Mouse (Mus musculus) fibroblast of lung, adult 2 months (primary cell): Measurements from ENCODE around the gene Entpd8.

Source experiments
- DNase-seq: peaks from one replicate; pipeline ENCODE4 v3.0.0-alpha.2; 2011; ENCODE audit warnings: low read depth

Gene Entpd8

DNA sequence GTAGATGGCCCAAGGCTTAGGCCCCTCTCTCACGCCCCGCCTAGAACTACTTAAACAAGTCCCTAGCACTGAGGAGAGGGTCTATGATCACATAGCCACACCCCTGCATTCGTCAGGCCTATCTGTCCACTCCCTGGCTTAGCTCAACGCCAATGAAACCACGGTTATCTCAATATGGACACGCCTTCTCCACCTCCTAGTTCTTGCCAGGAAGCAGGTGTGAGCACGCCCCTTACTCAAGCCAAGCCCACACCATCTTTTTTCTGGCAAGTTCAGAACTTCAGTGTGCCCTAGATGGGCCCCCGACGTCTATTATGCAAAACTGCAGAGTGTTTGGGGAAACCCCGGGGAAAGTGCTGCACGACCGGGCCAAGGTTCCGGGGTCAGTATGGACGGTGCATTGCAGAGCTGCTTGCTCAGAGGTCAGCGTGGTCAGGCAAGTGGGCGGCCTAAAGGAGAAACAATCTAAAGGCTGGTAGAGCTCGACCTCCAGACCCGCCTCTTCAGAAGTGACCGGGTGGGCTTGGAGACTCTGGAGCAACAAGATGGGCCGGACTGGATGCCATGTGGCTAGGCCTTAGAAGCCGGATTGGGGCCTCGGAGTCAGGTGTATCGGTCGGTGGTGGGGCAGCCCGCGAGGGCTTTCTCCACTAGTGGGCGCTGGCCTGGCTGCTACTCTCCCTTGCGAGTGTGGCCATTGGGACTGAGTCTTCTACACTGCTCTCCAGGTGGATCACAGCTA lies 15.2 kb downstream of the Entpd8 start, which contains the start of gene Noxa1:
TSS of gene Noxa1 (minus strand) at position 41 of the 742 bp plus-strand sequence.
- DNase-seq, result no peak

DNA sequence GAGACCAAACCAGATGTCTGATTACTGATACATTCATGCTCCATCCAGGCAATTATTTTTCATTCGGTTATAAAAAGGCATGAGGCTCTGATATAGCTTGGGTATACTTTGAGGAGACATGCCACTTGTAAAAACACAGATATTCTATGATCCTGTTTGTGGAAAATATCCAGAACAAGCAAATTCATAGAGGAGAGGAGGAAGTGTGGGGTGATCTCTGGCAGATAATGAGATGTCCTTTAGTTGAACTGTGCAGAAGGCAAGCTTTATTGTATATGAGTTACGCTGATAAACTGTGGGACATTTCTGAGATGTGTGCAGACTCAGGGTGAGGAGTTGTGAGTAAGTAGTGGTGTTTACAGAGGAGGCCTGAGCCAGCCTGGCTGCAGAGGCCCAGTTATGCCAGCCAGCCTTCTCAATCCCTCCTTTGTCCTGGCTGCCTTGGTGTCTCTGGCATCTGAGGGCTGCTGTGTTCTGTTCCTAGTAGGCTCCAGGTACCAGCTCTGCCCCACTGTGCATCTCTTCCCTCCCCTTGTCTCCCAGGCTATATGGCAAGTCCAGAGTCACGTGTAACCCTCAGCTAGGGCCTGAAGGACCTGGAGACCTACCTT lies 18.0 kb downstream of the Entpd8 start:
- DNase-seq, result no peak

DNA sequence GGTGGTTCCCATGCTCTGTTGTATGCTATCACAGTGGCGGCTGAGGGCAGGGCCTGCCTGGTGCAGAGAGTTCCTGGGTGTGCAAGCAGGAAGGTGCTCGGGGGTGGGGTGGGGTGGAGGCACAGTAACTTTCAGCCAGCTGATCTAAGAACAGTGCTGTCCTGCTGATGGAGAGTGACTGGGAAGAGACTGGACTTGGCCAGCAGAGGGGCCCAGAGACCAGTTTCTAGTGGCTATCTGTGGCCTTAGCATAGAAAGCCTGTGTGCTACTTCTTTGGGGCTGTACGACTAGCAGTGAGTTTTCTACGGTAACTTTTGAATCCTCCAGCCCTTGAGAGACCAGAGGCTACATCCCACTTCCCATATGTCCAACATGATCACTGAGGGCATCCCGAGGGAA lies 18.9 kb downstream of the Entpd8 start:
- no peak for DNase-seq

DNA sequence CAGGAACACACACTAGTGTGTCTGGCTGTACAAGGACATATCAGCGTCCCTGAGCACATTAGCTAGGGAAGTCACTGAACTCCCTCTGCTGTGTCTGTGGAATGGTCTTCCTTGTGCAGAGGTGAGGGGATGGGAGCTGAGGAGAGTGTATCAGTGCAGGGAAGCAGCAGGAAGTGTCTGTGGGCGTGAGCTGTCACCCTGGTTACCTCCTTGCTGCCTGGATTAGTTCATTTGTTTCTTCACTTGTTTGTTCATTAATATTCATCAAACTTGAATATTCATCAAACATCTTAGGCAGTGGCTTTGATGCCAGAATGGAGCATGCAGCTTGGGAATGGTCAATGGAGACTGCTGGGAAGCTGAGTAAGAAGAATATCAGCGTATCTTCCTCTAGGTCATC lies 19.6 kb downstream of the Entpd8 start:
- no peak for DNase-seq

DNA sequence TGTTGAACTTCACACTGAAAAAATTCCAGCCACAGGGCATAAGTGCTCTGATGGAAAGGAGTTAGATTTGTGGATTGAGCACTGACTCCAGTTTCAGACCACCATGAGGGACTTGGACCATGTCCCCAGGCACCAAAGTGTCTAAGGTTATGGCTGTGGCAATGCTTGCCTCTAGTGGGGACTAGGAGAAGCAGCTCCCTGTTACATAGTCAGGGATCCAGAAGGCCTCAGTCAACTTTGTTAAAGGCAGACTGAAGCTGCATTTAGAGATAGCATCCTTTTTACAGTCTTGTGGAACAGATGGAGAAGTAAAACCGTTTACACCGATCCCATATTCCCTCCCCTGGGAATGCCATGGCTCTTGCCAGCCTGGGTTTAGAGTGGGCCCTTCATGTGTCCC lies 24.0 kb downstream of the Entpd8 start:
- no peak for DNase-seq

DNA sequence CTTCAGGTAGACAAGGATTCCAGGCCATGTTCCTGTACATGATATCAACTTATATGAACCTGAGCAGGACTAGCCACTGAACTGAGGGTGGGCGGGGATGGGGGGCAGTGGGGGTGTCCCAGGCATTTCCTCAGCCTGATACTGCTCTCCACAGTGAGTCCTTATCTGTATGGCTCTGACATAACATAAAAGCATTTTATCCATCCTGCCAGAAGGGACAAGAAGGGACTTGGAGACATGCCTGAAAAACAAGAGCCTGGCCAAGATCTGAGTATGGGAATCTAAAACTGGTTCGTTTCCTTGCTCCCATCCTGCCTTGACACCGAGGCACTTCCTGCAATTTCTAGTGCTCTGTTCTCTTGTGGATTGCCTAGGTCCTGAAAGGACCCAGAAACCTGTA lies 25.9 kb downstream of the Entpd8 start:
- DNase-seq, result no peak

DNA sequence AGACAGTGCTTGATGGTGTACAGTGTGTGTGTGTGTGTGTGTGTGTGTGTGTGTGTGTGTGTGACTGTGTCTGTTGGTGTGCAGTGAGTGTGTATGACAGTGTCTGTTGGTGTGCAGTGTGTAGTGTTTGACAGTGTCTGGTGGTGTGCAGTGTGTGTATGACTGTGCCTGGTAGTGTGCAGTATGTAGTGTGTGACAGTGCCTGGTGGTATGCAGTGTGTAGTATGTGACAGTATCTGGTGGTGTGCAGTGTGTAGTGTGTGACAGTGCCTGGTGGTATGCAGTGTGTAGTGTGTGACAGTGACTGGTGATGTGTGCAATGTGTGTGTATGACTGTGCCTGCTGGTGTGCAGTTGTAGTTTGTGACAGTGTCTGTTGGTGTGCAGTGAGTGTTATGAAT lies 29.4 kb downstream of the Entpd8 start:
- DNase-seq, result no peak

DNA sequence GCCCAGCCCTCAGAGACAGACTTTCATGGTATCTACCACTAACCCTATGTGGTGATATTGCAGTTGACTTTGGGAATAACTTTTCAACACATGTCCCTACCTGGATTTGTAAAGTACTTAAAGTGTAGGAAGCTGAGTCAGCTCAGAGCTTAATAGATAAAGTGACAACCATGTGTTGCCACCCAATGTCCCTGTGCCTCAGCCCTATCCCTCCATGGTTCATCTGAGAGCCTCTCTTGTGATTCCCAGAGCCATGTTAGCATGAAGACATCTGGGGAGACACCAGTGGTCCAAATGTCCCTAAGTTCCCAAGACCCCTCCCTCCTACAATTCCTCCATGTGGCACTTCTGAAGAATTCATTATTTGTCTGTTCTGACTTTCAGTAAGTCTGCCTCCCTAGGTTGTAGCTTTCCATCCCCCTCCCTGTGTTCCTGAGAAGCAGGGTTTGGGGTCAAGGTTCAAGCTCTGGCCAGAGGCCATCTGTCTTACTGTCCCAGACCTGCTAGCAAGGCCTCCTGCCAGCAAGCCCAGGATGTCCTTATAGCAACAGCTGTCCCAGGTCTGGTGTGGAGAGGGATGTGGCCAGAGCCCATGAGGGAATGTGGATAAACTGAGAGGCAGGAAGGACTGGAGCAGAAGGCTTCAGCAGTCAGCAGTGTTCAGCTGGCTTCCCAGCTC lies 30.5 kb downstream of the Entpd8 start:
- no peak for DNase-seq

DNA sequence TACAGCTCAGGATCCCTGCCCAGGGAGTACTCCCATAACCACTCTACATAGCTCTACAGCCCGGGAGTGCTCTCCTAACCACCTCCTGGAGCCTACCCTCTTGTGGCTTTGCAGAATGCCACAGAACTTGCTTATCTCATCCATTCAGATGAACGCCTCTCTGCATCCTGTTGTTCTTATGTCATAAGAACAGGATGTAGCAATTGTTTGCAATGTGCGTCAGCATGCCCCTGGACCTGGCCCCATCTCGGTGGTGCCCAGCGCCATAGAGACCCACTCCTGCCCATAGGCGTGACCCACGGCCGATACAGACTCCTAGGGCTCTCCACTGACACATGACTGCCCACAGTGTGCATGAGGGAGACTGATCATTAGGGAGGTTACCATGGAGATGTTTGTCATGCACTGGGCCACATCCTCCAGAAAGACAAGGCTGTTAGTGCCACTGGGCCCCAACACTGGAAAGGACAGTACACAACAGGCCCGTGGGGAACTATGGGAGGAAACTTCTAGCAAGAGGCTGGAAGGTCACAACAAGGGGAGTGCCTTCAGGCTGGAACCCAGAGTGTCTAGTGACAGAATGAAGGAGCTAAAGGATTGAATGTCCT lies 31.2 kb downstream of the Entpd8 start:
- no peak for DNase-seq

DNA sequence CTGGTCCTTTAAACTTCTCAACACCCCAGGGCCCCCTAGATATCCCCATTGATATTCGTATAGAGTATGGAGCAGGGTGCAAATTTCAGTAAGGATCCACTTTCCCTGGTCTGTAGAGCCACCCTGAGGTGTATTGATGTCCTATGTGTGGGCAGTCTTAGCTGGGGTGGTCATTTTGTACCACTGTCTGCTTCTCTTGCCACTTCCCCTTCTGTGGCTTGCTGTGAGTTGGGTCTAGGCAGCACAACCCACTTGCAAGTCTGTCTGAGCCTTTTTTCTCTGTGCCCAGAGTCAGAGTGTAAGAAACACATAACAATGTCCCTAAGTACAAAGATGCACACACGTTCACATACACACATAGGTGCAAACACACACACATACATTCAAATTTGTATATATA lies 34.2 kb downstream of the Entpd8 start:
- no peak for DNase-seq

DNA sequence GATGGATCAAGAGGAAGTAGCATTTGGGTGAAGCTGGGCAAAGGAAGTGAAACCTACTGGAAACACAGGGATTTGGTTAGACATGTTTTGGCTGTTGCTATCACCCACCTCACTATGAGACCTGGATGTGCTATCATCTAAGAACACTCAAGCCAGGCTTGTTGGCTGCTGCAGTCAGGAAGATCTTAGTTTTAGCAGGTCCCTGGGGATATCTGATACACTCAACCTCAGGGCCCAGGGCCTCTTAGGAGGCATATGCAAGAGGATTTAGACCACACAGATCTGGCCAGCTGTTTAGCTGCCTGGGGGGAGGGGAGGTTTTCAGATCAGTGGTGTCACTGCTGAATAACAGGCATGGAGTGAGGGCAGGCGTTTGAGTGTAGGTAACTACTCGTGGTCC lies 35.3 kb downstream of the Entpd8 start:
- DNase-seq, result no peak

DNA sequence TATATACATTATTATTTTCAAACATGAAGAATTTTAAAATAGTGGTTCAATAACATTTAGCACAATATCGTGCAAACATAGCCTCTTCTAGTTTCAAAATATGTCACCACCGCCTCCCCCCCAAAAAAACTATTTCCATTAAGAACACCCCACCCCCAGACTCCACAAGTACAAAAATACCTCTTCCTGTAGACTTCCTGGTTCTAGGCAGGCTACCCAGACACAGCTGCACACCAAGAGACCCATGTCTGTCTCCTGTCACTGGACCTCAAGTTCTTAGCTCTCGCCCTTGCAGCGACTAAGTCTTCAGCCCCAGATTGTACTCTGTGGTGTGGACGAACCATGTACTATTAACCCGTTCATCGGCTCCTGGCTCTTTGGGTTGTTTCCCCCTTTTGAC lies 40.9 kb downstream of the Entpd8 start:
- no peak for DNase-seq

DNA sequence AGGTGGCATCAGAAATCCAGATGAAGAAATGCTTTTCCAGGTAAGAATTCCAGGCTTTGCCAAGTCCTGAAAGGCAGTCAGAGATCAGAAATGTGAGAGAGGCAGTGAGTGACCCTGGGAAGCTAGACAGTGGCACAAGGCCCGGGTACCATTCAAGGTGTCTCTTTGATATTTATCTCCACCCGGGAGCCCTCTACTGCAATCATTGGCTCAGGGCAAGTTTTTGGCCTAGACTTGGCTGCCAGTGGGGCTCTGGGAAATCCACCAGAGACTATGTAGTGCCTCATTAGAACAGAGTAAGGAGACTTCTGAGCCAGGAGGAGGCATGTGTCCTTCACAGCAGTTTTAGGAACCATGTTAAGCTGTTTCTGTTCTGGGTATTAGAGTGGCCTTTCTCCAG lies 42.6 kb downstream of the Entpd8 start:
- DNase-seq, result no peak

DNA sequence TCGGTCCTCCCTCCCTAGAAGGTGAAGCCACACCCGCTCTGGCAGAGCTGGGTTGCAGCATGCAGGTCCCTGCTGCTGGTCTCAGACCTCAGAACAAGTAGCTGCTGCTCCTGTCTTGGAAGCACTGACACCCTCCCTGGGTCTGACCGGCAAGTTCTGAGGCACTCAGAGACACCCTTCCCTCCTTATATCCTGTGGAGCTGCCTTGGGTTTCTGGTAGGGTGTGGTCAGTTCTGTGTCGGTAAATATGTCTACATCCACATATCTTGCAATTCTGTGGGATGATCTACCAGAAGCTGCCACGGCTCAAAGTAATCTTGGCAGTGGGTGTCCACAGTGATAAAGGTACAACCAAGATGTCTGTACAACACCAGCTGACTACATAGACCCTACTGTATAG lies 43.4 kb downstream of the Entpd8 start:
- no peak for DNase-seq

DNA sequence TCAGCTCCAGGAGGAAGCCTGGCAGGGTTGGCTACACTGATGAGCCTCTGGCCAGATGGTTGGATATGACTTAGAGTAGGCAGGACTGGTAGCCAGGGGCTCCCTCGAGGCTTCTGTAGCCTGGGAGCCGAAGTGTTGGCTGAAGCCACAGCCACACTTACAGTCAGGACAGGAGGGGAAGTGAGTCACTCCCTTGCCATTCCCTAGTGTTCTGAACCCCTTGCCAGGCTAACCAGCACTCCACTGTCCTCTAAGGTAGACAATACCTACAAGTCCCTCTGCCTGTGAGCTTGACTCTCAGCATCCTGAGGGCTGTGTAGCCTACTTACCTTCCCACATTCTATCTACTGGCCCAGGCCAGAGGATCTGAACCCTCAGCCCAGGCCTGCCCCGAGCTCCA lies 44.3 kb downstream of the Entpd8 start:
- DNase-seq, result no peak

DNA sequence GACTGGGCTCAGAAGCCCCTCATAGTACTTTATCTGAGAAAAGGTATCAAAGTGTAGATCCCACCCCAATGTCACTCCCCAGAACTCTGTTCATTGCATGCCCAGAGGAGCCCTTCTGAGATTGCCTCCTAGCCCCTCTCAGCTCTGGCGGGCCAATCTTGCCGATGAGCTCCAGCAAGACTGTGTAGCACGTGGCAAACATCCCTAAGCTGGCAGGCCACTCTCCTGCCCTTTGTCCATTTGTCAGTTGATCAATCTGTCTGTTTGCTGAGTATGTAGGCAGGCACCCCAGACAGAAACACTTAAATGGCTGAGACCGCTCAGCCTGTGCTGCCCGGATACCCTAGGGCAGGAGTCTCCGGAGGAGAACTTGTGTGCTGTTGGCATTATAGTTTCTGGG lies 45.0 kb downstream of the Entpd8 start:
- no peak for DNase-seq

DNA sequence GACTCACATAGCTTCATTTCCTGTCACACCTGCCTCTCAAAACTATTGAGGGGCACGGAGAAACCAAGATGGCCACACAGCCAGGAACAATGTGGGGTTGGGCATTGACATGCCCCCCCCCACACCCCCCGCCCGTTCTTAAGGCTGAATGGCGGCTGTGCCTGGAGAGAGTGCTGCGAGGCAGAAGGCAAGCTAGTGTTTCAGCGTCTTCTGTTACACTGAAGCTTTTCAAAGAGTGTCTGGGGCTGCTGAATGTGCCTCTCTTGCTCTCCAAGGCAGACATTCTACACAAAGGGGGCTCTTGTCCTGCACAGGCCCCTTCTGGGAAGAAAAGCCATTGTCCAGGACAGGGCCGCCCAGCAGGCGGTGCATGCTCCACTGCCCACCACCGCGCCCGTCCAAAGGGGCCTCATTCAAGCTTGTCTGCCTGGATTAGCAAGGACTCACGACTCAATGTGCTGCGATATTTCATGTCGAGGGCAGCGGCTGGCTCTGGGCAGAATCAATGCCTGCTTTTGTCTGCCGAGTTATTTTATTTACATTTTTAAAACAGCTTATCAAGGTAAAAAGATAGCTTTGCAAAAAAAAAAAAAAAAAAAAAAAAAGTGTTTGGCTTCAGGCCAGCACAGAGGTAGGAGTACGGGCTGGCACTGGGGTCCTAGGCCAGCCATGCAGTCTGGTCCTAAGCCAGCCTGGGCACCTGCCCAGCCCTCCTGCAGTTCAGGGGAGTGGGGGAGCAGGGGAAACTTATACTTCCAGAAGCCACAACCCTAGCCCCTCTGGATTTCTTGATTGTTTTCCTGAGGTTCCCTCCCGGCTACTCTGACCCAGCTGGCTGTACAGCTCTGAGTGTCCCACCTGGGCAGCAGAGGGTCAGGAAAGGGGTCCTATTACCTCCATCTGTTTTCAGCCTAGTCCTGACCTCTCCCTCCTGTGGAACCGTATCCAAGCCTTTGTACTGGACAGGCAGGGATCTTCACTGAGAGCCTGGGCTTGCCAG lies 46.2 kb downstream of the Entpd8 start:
- DNase-seq, result no peak

DNA sequence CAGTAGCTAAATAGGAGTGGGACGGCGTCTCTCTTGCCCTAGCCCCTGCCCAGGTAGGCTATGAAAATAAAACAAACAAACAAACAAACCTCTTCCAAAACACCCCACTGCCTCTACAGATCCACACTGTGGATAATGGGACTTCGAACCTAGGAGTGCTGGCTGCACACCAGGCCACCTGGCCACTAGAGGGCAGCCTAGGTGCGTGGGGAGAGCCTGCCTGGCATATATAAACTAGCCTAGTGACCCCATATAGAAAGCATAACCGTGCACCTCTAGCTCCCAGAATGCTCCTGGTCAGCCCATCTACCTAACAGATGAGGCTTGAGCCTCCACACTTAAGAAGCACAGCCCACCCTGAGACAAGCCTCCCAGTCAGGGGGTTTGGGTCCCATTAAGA lies 47.1 kb downstream of the Entpd8 start:
- DNase-seq, result no peak

DNA sequence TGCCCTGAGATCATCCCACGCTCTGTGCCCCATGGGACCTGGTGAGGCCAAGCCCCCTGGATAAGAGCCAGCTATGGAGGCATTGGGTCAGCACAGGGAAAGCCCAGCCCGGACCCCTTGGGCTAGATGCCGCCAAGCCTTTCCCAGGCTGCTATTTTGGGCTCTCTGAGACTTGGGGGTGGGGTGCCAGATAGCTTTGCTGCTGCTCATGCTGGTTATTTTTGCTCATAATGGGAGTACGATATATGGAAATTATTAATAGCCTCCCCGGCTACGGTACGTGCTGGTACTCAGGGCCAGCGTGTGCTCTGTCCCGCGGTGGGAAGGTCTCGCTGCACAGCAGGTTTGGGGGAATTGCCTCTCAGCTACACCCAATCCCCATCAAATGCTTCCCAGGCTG lies 48.0 kb downstream of the Entpd8 start:
- no peak for DNase-seq

DNA sequence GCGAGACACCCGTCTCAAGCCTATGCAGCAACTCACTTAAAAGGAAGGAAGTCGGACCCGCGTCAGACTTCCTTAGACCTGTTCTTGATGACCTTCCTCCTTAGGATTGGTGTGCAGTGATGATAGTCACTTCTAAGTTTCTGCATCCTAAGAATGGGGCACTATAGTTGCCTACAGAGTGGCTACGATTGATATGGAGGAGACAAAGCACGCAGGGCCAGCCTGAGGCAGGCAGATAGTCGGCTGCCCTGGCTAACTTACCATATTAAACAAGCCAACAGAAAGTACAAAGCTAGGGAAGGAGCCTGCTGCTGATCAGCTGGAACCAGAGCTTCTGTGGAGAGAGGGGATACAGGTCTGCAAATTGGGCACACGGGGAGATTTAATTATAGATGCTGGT lies 51.5 kb downstream of the Entpd8 start:
- no peak for DNase-seq
